ENCODE assay signal across 9 mouse cellular contexts in the genomic region with DNA sequence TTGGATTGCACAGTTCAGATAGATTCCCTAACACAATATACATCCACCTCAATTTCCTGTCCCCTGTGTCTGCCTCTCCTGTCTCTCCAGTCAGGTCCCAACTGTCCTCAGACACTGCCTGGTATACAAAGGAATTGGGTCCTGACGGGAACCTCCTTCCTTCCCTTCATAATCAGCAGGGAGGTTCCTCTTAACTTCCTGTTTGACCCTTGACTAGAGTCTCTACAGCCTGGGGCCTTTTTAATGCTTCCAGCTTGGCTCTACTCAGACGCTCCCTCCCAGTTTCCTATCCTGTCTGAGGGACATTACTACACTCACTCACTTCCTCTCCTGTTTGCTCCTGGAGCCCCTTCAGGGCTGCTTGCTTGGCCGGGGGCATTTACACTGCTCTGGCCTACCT. TPM values are rescaled to one million over a fixed set of nuclear protein-coding genes. Genes with fewer than 3 reads are reported as not detected.
DNase-seq lines count a peak whose midpoint lies in the region; ATAC-seq and TF ChIP-seq lines count a peak whose summit lies in the region.
"Had no signal": no experiment of that assay in that cellular context is flagged by ENCODE, and none has a peak within 500 bp of the region (broad histone marks: within the 10 kb centered on the region; RNA-seq: fewer than 3 reads in every experiment).

No protein-coding gene starts in this region.

- no peak for TF ChIP-seq CTCF in heart, postnatal 0 days (IDR thresholded peaks at IDR 0.05; ENCODE audit: low read depth)

- 0 out of 2 replicates have a peak, but pooled peaks have one; percentile 10 for ATAC-seq in heart, postnatal 0 days (ENCODE audit: insufficient read depth, low read depth)

- H3K9me3 ChIP-seq in heart, postnatal 0 days (replicated peaks; ENCODE audit: control insufficient read depth, low read length), result no peaks in the 10 kb centered on the region

- peak overlapping the region; percentile 3; the same call in 1 of the 2 replicates for H3K4me2 ChIP-seq in heart, postnatal 0 days (ENCODE audit: low read depth, low read length)

- peak; percentile 40 to 62 for DNase-seq in heart, adult 18-20 months
- no peak for DNase-seq in heart, postnatal 4 days
- peak; percentile 44 for DNase-seq in R1 (ENCODE audit: low read depth, low spot score)
- peak; percentile 30 for DNase-seq in heart, postnatal 0 days (ENCODE audit: low spot score)
- DNase-seq in lung, postnatal 10 days, result peak; percentile 41
- DNase-seq in cerebellum, adult 11 months, result no peak
- no peak for DNase-seq in B cell, adult 2 months
- DNase-seq in yolk sac, embryonic 10.5 days (ENCODE audit: low spot score), result no peak
- DNase-seq: gastrocnemius, postnatal 14 days had no signal

- H3K27me3 ChIP-seq in heart, postnatal 0 days (ENCODE audit: control insufficient read depth, insufficient read depth, low read length), result no peaks in the 10 kb centered on the region

- H3K36me3 ChIP-seq in heart, postnatal 0 days (replicated peaks; ENCODE audit: control insufficient read depth, insufficient read depth, low read length), result 0 out of 2 replicates have a peak, but pooled peaks cover 4% of the 10 kb centered on the region

- no peak overlapping the region for H3K9ac ChIP-seq in heart, postnatal 0 days (replicated peaks; ENCODE audit: low read depth, low read length)

- H3K27ac ChIP-seq in heart, postnatal 0 days (ENCODE audit: low read depth), result peak overlapping the region; percentile 51

- no peak for TF ChIP-seq EP300 in heart, postnatal 0 days (IDR thresholded peaks at IDR 0.05; ENCODE audit: low read depth)

- H3K4me3 ChIP-seq in heart, postnatal 0 days (ENCODE audit: low read depth, low read length), result no peak overlapping the region

- WGBS in heart, postnatal 0 days, result 57% methylated on average over 3 of the region's 3 CpGs

- peaks cover 63% of the 10 kb centered on the region for H3K4me1 ChIP-seq in heart, postnatal 0 days (ENCODE audit: control insufficient read depth, insufficient read depth)

RNA-seq across cellular contexts. Expression of gene Baiap2, which starts 12.9 kb away (rescaled TPM):
- total RNA-seq in heart, adult 18-20 months (2021), result 10 to 100 TPM in 1 of 2 experiments, 1 to 10 TPM in 1; 6.5 to 10.7 TPM
- total RNA-seq in heart, postnatal 4 days (2021), result 1 to 10 TPM; 8.0 to 8.3 TPM
- 16.1 and 22.0 TPM in 2 replicates for total RNA-seq in heart, postnatal 0 days (2014; rRNA removed; ENCODE audit: low replicate concordance)
- 7.8 and 8.2 TPM in 2 replicates for polyA plus RNA-seq in heart, postnatal 0 days (2015; fragmentation: Nextera tagmentation; extraction: Ambion mirVana)

RNA-seq across cellular contexts. Expression of gene Chmp6, which starts 42.2 kb away (rescaled TPM):
- total RNA-seq in heart, adult 18-20 months (2021), result 10 to 100 TPM; 27.8 to 30.2 TPM
- total RNA-seq in heart, postnatal 4 days (2021), result 10 to 100 TPM; 42.4 to 43.3 TPM
- total RNA-seq in heart, postnatal 0 days (2014; rRNA removed; ENCODE audit: low replicate concordance), result 57.7 and 66.6 TPM in 2 replicates
- polyA plus RNA-seq in heart, postnatal 0 days (2015; fragmentation: Nextera tagmentation; extraction: Ambion mirVana), result 60.1 and 65.2 TPM in 2 replicates

Comparison
In these comparisons a context has a peak if more than half of its experiments do, and no peak if none do; other contexts are left out.
1. DNase-seq: peak in heart, adult 18-20 months (2 of 2), R1 (single experiment), heart, postnatal 0 days (single experiment) and lung, postnatal 10 days (single experiment); none in heart, postnatal 4 days (single experiment), cerebellum, adult 11 months (single experiment), B cell, adult 2 months (0 of 2) and yolk sac, embryonic 10.5 days (single experiment).